Mouse (Mus musculus) embryonic fibroblast, embryonic 13.5 days (primary cell): ENCODE measurements around the gene Pole4. TPM values are rescaled to one million over a fixed set of nuclear protein-coding genes. Genes with fewer than 3 reads are reported as not detected.

ENCODE experiments used
- H3K27ac ChIP-seq: 2 replicates; pipeline ENCODE4 v1.5.1; 2012; ENCODE audit warnings: low read length, control low read depth, inconsistent platforms; ENCODE audit not compliant: insufficient read depth
- H3K4me1 ChIP-seq: 2 replicates; pipeline ENCODE4 v1.6.1; 2011; ENCODE audit warnings: low read length; ENCODE audit not compliant: control insufficient read depth, insufficient read depth
- H3K4me3 ChIP-seq: 2 replicates; pipeline ENCODE4 v1.5.1; 2011; ENCODE audit warnings: mild to moderate bottlenecking, control low read depth, low read length; ENCODE audit not compliant: insufficient read depth
- CTCF ChIP-seq: IDR thresholded peaks from 2 replicates; pipeline ENCODE4 v1.5.1; 2011; ENCODE audit warnings: mild to moderate bottlenecking, control low read depth, low read length, moderate library complexity, borderline replicate concordance; ENCODE audit not compliant: insufficient read depth
- POLR2A ChIP-seq: IDR thresholded peaks from 2 replicates; pipeline ENCODE4 v1.6.1; 2011; ENCODE audit warnings: low read depth, mild to moderate bottlenecking, control low read depth, low read length, moderate library complexity
- polyA plus RNA-seq: library from polyadenylated mRNA; stranded (reverse); fragments of >200 nt; gene quantifications from 2 replicates; pipeline ENCODE4 v1.2.4, GENCODE M21; 2011; ENCODE audit warnings: low read depth; ENCODE audit not compliant: missing spikeins, insufficient read length

The Pole4 gene
- polyA plus RNA-seq, 1 experiment, result 75.0 TPM

GRCm38 (mm10) chr6:82741518-82741880, 36.3 kb upstream of the Pole4 start:
- no peaks in the 10 kb centered on the region for H3K4me1 ChIP-seq
- H3K4me3 ChIP-seq, result no peak overlapping the region
- H3K27ac ChIP-seq, result no peak overlapping the region
- TF ChIP-seq CTCF (no peak), POLR2A (no peak)

GRCm38 (mm10) chr6:82740868-82741517, 35.8 kb upstream of the Pole4 start:
- TF ChIP-seq POLR2A (no peak), CTCF (no peak)
- Histone ChIP-seq H3K27ac (no peak overlapping the region), H3K4me1 (no peaks in the 10 kb centered on the region), H3K4me3 (no peak overlapping the region)

DNA sequence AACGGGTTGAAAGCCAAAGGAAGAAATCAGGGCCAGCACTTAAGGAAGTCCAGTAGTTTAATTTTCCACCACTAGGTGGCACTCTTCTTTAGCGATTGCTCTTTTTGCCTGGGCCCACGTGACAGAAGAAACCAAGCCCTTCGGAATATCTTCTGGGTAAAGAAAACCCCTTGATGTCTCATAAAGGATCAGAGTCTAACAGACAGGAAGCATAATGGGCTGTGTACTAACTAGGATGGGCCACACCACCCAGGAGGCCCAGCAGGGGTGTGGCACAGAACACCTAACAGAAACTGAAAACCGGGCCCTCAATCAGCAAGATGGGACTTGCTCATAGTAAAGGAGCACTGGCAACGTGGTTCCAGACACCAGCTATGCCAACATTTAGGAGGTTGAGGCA, 35.1 kb upstream of the Pole4 start:
- Histone ChIP-seq H3K27ac (no peak overlapping the region), H3K4me3 (no peak overlapping the region), H3K4me1 (no peaks in the 10 kb centered on the region)
- TF ChIP-seq CTCF (no peak), POLR2A (no peak)

DNA sequence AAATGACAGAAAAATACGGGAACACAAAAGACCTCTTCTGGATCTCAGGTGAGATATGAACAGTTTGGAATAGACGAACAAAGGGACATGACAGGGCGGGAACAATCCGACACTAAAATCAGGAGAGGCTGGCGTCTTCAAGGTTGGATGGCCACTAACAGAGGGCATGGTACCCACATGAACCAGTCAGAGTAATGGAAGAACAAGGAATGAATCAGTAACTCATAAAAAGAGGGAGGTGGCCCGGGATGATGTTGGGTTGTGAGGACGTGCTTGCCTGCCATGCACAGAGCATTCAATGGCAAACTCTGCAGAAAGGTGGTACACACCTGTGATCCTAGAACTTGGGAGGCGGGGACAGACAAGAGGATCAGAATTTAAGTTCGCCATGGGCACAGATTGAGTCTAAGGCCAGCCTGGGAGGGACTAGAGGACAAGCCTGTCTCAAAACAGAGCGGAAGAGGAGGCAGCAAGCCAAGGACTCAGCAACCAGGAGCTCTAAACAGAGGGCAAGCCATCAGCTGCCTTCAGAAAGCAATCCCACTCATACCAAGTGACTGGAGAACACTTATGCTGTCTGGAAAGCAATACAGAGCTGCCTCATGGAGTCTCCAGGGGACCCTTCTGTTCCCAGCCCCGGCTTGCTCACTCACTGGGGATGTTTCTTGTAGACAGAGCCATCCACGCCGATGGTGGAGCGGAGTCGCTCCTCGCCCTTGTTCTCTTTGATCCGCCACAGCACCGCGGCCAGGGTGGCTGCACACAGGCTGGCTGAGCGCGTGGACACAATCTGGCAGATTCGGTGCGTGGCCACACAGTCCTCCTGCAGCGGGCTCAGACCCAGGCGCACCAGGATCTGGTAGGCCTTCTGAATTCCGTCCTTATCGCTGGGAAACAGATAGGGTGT, 32.7 kb upstream of the Pole4 start:
- H3K4me1 ChIP-seq, result no peaks in the 10 kb centered on the region
- no peak overlapping the region for H3K4me3 ChIP-seq
- TF ChIP-seq POLR2A (no peak), CTCF (no peak)
- no peak overlapping the region for H3K27ac ChIP-seq

GRCm38 (mm10) chr6:82736626-82737600, 31.7 kb upstream of the Pole4 start:
- no peak overlapping the region for H3K27ac ChIP-seq
- H3K4me1 ChIP-seq, result no peaks in the 10 kb centered on the region

GRCm38 (mm10) chr6:82735347-82735746, 30.2 kb upstream of the Pole4 start:
- Histone ChIP-seq H3K4me1 (no peaks in the 10 kb centered on the region), H3K4me3 (no peak overlapping the region), H3K27ac (no peak overlapping the region)
- TF ChIP-seq POLR2A, result no peak
- TF ChIP-seq CTCF, result no peak

More at GRCm38 (mm10) chr6:82736626-82737600, 31.7 kb upstream of the Pole4 start:
- TF ChIP-seq POLR2A (no peak), CTCF (no peak)
- no peak overlapping the region for H3K4me3 ChIP-seq

- H3K4me3 ChIP-seq, result no peak overlapping the region
- H3K27ac ChIP-seq, result no peak overlapping the region
- peaks cover 3% of the 10 kb centered on the region; the same call in 1 of the 2 replicates for H3K4me1 ChIP-seq
- TF ChIP-seq POLR2A (no peak), CTCF (peak; percentile 31; the same call in 1 of the 2 replicates)
Measured at GRCm38 (mm10) chr6:82728635-82729034, 23.5 kb upstream of the Pole4 start.

GRCm38 (mm10) chr6:82727206-82727605, 22.0 kb upstream of the Pole4 start:
- Histone ChIP-seq H3K4me1 (peaks cover 6% of the 10 kb centered on the region; the same call in 1 of the 2 replicates), H3K27ac (no peak overlapping the region), H3K4me3 (no peak overlapping the region)
- TF ChIP-seq POLR2A (no peak), CTCF (no peak)

DNA sequence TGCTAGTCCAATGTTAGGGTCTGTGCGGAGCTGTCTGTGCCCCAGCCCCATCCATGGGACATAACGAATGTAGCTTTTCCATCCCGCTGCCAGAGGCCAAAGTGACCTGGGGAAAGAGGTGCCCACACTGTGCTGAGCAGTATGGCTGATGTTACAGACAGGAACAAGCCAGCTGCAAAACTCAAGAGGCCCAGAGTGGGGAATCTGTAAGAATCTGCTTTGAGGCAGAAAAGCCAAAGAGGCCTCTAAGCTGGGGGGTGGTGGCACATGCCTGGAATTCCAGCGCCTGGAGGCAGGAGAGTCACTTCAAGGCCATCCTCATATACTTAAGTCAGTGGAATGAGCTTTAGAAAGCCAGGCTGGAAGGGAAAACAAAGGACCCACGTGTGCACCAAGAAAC, 18.2 kb upstream of the Pole4 start:
- H3K4me3 ChIP-seq, result no peak overlapping the region
- H3K4me1 ChIP-seq, result peaks cover 6% of the 10 kb centered on the region; the same call in 1 of the 2 replicates
- peak overlapping the region; percentile 56 for H3K27ac ChIP-seq
- TF ChIP-seq CTCF (no peak), POLR2A (no peak)
